Mouse (Mus musculus): ENCODE results near the gene 2010300C02Rik.

The 2010300C02Rik gene

GRCm38 (mm10) chr1:37711082-37711481 lies 8.8 kb downstream of the 2010300C02Rik start:
- no peak for DNase-seq

GRCm38 (mm10) chr1:37709736-37710135 lies 10.1 kb downstream of the 2010300C02Rik start:
- DNase-seq = no peak

GRCm38 (mm10) chr1:37708270-37708955 lies 11.5 kb downstream of the 2010300C02Rik start:
- DNase-seq = no peak

- no peak for DNase-seq
Measured at GRCm38 (mm10) chr1:37702326-37702725, 17.6 kb downstream of the 2010300C02Rik start.

GRCm38 (mm10) chr1:37698852-37699439 lies 20.9 kb downstream of the 2010300C02Rik start:
- DNase-seq = no peak

GRCm38 (mm10) chr1:37698186-37698839 lies 21.6 kb downstream of the 2010300C02Rik start:
- DNase-seq = no peak

GRCm38 (mm10) chr1:37696918-37697317 lies 23.0 kb downstream of the 2010300C02Rik start:
- DNase-seq = peak; percentile 72

GRCm38 (mm10) chr1:37695732-37696131 lies 24.2 kb downstream of the 2010300C02Rik start:
- no peak for DNase-seq

GRCm38 (mm10) chr1:37694417-37694816 lies 25.5 kb downstream of the 2010300C02Rik start:
- no peak for DNase-seq

- DNase-seq = peak; percentile 83
Measured at GRCm38 (mm10) chr1:37691179-37691578, 28.7 kb downstream of the 2010300C02Rik start.

- no peak for DNase-seq
Measured at GRCm38 (mm10) chr1:37690665-37691064, 29.2 kb downstream of the 2010300C02Rik start.

GRCm38 (mm10) chr1:37689730-37690129 lies 30.2 kb downstream of the 2010300C02Rik start:
- DNase-seq = no peak

- no peak for DNase-seq
Measured at GRCm38 (mm10) chr1:37688351-37688750, 31.5 kb downstream of the 2010300C02Rik start.

- DNase-seq = no peak
Measured at GRCm38 (mm10) chr1:37687515-37687914, 32.4 kb downstream of the 2010300C02Rik start.

- DNase-seq = no peak
Measured at GRCm38 (mm10) chr1:37686953-37687441, 32.9 kb downstream of the 2010300C02Rik start.

GRCm38 (mm10) chr1:37678327-37679123 lies 41.4 kb downstream of the 2010300C02Rik start:
- DNase-seq = peak; percentile 82

GRCm38 (mm10) chr1:37676967-37677512 lies 42.8 kb downstream of the 2010300C02Rik start:
- no peak for DNase-seq

- no peak for DNase-seq
Measured at GRCm38 (mm10) chr1:37675444-37675843, 44.4 kb downstream of the 2010300C02Rik start.

GRCm38 (mm10) chr1:37674266-37674665 lies 45.6 kb downstream of the 2010300C02Rik start:
- DNase-seq = no peak

GRCm38 (mm10) chr1:37671316-37671715 lies 48.6 kb downstream of the 2010300C02Rik start:
- DNase-seq = no peak

GRCm38 (mm10) chr1:37667386-37667785 lies 52.5 kb downstream of the 2010300C02Rik start:
- no peak for DNase-seq

- DNase-seq = no peak
Measured at GRCm38 (mm10) chr1:37666587-37666986, 53.3 kb downstream of the 2010300C02Rik start.

Measured in thymus, postnatal 25 days (tissue).